21 mouse cellular contexts compared by ENCODE assay signal in the genomic region with DNA sequence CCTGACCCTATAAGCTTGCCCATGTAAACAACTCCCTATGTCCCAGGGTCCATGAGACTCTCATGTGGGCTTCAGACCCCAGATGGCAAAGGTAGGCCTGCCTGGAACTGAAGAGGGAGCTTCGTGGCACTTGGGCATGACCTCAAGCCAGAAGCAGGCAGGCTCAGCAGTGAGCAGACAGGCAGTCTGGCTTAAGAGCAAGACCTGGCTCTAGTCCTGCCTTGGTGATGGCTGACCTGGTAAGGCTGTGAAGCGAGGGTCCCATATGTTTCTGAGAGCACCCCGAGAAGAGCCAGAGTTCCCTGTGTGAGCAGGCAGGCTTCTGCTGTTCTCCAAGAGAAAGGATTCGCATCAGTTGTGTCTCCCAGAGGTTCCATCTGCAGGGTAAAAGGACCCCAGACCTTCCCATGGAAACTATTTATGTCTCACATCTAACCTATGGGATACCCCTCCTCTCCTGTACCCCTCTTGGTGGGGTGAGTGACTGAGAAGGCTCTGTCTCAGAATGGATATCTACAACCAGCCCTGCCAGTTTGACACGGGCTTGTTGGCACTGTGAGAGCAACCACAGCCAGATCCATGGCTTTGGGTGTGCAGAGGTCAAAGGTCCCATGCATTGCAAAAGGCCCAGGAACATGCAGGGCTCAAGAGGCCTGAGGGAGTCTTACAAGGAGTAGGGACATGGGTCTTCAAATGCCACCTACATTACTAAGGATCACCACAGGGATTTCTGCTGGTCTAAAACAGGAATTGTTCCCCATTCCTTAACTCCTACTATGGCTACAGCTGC. TPM values are rescaled to one million over a fixed set of nuclear protein-coding genes. Genes with fewer than 3 reads are reported as not detected.
DNase-seq lines count a peak whose midpoint lies in the region; ATAC-seq and TF ChIP-seq lines count a peak whose summit lies in the region.
"Had no signal": no experiment of that assay in that cellular context is flagged by ENCODE, and none has a peak within 500 bp of the region (broad histone marks: within the 10 kb centered on the region; RNA-seq: fewer than 3 reads in every experiment).

No protein-coding gene starts in this region.

- ATAC-seq in kidney, embryonic 15.5 days (replicated peaks; ENCODE audit: low FRiP score) = no peak
- ATAC-seq: forebrain, embryonic 15.5 days; midbrain, embryonic 16.5 days had no signal

- no peak overlapping the region for H3K4me2 ChIP-seq in kidney, embryonic 15.5 days
- H3K4me2 ChIP-seq: forebrain, embryonic 15.5 days; hindbrain, embryonic 15.5 days; liver, embryonic 11.5 days; lung, embryonic 14.5 days had no signal

- no peak for DNase-seq in kidney, postnatal 25 days
- peak; percentile 20 for DNase-seq in NIH3T3 (ENCODE audit: low read depth)
- peak; percentile 28 for DNase-seq in gonadal fat pad, adult 2 months (ENCODE audit: low read depth)
- DNase-seq in gastrocnemius, adult 18-20 months (ENCODE audit: low spot score) = no peak
- DNase-seq in right cerebral cortex, postnatal 14 days = no peak
- no peak for DNase-seq in left cerebral cortex, adult 2 months (ENCODE audit: extremely low spot score in 1 of 2, low spot score in 2 of 2)
- DNase-seq: adrenal gland, adult 8-10 months; cerebellum, adult 2 months; gastrocnemius, postnatal 14 days; heart, postnatal 14 days had no signal

- no peaks in the 10 kb centered on the region for H3K9me3 ChIP-seq in kidney, embryonic 15.5 days (replicated peaks)
- no peaks in the 10 kb centered on the region for H3K9me3 ChIP-seq in E14TG2a.4 (ENCODE audit: low read length)
- H3K9me3 ChIP-seq: forebrain, embryonic 15.5 days; G1E; heart, embryonic 10.5 days; hindbrain, embryonic 15.5 days had no signal

- intact Hi-C loops in left cerebral cortex, adult 2 months (cut with DNase I) = no loop called here

- no peak overlapping the region for H3K9ac ChIP-seq in kidney, embryonic 15.5 days
- H3K9ac ChIP-seq: forebrain, embryonic 15.5 days; hindbrain, embryonic 15.5 days; lung, embryonic 14.5 days had no signal

- H3K4me3 ChIP-seq in kidney, embryonic 15.5 days (replicated peaks) = no peak overlapping the region
- peak overlapping the region; percentile 76; the same call in 1 of the 2 replicates for H3K4me3 ChIP-seq in E14TG2a.4 (replicated peaks; ENCODE audit: low read length)
- no peak overlapping the region for H3K4me3 ChIP-seq in left cerebral cortex, adult 2 months
- H3K4me3 ChIP-seq: forebrain, embryonic 15.5 days; heart, embryonic 10.5 days; hindbrain, embryonic 15.5 days had no signal

- 0 out of 2 replicates have a peak, but pooled peaks cover 4% of the 10 kb centered on the region for H3K27me3 ChIP-seq in kidney, embryonic 15.5 days
- H3K27me3 ChIP-seq in E14TG2a.4 (ENCODE audit: insufficient read depth, low read length) = peaks cover 3% of the 10 kb centered on the region; the same call in 1 of the 2 replicates
- H3K27me3 ChIP-seq: forebrain, embryonic 15.5 days; hindbrain, embryonic 15.5 days had no signal

- peaks cover 32% of the 10 kb centered on the region for H3K4me1 ChIP-seq in kidney, embryonic 15.5 days
- peaks cover 55% of the 10 kb centered on the region for H3K4me1 ChIP-seq in E14TG2a.4 (replicated peaks; ENCODE audit: low read depth, low read length)

- no peaks in the 10 kb centered on the region for H3K36me3 ChIP-seq in kidney, embryonic 15.5 days
- H3K36me3 ChIP-seq in E14TG2a.4 (ENCODE audit: insufficient read depth, low read length) = no peaks in the 10 kb centered on the region
- H3K36me3 ChIP-seq: forebrain, embryonic 15.5 days; G1E; heart, embryonic 10.5 days; hindbrain, embryonic 15.5 days had no signal

- peak overlapping the region; percentile 73 for H3K27ac ChIP-seq in kidney, embryonic 15.5 days
- no peak overlapping the region for H3K27ac ChIP-seq in left cerebral cortex, adult 2 months
- H3K27ac ChIP-seq: forebrain, embryonic 15.5 days; heart, embryonic 10.5 days; hindbrain, embryonic 15.5 days had no signal

- TF ChIP-seq CTCF in E14TG2a.4 (conservative IDR thresholded peaks at IDR 0.05; ENCODE audit: low read length) = no peak
- TF ChIP-seq CTCF in left cerebral cortex, adult 2 months (IDR thresholded peaks at IDR 0.05) = no peak

- WGBS in kidney, embryonic 15.5 days = 66% methylated on average over 5 of the region's 5 CpGs

RNA-seq across cellular contexts. Expression of a gene that starts 9.7 kb away (rescaled TPM):
- polyA plus RNA-seq in kidney, embryonic 15.5 days (2015; fragmentation: Nextera tagmentation; extraction: Ambion mirVana) = 11.1 and 14.7 TPM in 2 replicates
- 7.4 and 10.7 TPM in 2 replicates for polyA plus RNA-seq in gonadal fat pad, adult 2 months (2012; rRNA removed)
- 1 to 10 TPM; 3.7 to 4.1 TPM for total RNA-seq in gastrocnemius, adult 18-20 months (2021)
- total RNA-seq in left cerebral cortex, adult 2 months (2021) = 10 to 100 TPM in 1 of 2 experiments, 1 to 10 TPM in 1; 7.0 to 10.0 TPM
- polyA plus RNA-seq: G1E had no signal

RNA-seq across cellular contexts. Expression of a gene that starts 57.4 kb away (rescaled TPM):
- polyA plus RNA-seq in kidney, embryonic 15.5 days (2015; fragmentation: Nextera tagmentation; extraction: Ambion mirVana) = 0.19 and 0.25 TPM in 2 replicates
- polyA plus RNA-seq in gonadal fat pad, adult 2 months (2012; rRNA removed) = 0.81 and 1.1 TPM in 2 replicates
- total RNA-seq in gastrocnemius, adult 18-20 months (2021) = not detected
- under 1 TPM; 0.07 to 0.12 TPM for total RNA-seq in left cerebral cortex, adult 2 months (2021)
- total RNA-seq: gastrocnemius, postnatal 14 days; megakaryocyte progenitor cell, adult 5-6 weeks had no signal
- polyA plus RNA-seq: G1E; small intestine, adult 2 months had no signal

Comparison
In these comparisons a context has a peak if more than half of its experiments do, and no peak if none do; other contexts are left out.
1. DNase-seq: peak in NIH3T3 (single experiment) and gonadal fat pad, adult 2 months (single experiment); none in kidney, postnatal 25 days (0 of 2), gastrocnemius, adult 18-20 months (single experiment), right cerebral cortex, postnatal 14 days (single experiment) and left cerebral cortex, adult 2 months (0 of 2).